Mouse (Mus musculus): ENCODE results near the gene Cdk20. TPM values are rescaled to one million over a fixed set of nuclear protein-coding genes. Genes with fewer than 3 reads are reported as not detected.

Cdk20 gene
- total RNA-seq, 2 experiments from 2014 or later, result 2.7 to 3.3 TPM

- no peak for ATAC-seq (replicated peaks; ENCODE audit: poor library complexity)
These were observed 47.8 kb downstream of the Cdk20 start for GRCm38 (mm10) chr13:64479960-64480359.

GRCm38 (mm10) chr13:64489886-64490285 is 57.8 kb downstream of the Cdk20 start:
- no peak for ATAC-seq (replicated peaks; ENCODE audit: poor library complexity)

Other genes with a start within 250 kb of the Cdk20 start
- gene Cdc14b, start 157.0 kb upstream of the Cdk20 start, total RNA-seq (2015), result 1.6 and 1.9 TPM in 2 replicates
- gene Cdc14b, start 157.0 kb upstream of the Cdk20 start, total RNA-seq (2017), result 0.74 and 2.4 TPM in 2 replicates
- 19.6 and 20.3 TPM in 2 replicates for gene Aaed1, start 119.6 kb upstream of the Cdk20 start, total RNA-seq (2015)
- gene Aaed1, start 119.6 kb upstream of the Cdk20 start, total RNA-seq (2017), result 33.1 and 42.4 TPM in 2 replicates
- gene Ctsl, start 61.4 kb upstream of the Cdk20 start, total RNA-seq (2015), result 30.9 and 31.8 TPM in 2 replicates
- 35.4 and 40.8 TPM in 2 replicates for gene Ctsl, start 61.4 kb upstream of the Cdk20 start, total RNA-seq (2017)
- not detected in 2 replicates for gene Fam240b, start 65.5 kb downstream of the Cdk20 start, total RNA-seq (2015)
- not detected in 2 replicates for gene Fam240b, start 65.5 kb downstream of the Cdk20 start, total RNA-seq (2017)

All from megakaryocyte progenitor cell, adult 5-6 weeks (primary cell).